Comparison of ENCODE assay signal across 17 mouse cellular contexts in the genomic region with DNA sequence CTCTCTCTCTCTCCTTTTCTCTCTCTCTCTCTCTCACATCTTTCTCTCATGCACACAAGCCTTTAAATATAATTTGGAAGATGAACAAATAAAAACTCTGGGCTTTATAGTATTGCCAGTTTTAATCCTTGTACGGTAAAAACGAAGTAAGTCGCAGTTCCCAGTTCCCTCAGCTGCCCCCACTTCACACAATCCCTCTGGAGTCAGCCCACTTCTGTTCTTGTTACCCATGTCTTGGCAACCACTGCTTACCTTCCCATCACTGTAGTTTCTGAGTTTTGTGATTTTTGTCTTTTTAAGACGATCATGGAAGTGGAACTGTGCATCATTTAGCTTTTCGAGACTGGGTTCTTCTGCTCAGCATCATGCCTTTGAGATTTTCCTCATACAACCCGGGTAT.
"Had no signal": no experiment of that assay in that cellular context is flagged by ENCODE, and none has a peak within 500 bp of the region (broad histone marks: within the 10 kb centered on the region; RNA-seq: fewer than 3 reads in every experiment).

No protein-coding gene starts in this region.

- ATAC-seq: hindbrain, postnatal 0 days; intestine, embryonic 16.5 days; liver, embryonic 12.5 days had no signal

- DNase-seq: gastrocnemius, postnatal 14 days; gastrocnemius, postnatal 36 days; heart, adult 11 months; heart, adult 2 months; heart, postnatal 14 days; heart, postnatal 36 days; kidney, adult 11 months; kidney, adult 2 months; kidney, adult 9 months; kidney, postnatal 14 days; kidney, postnatal 36 days; layer of hippocampus, adult 9-11 months; layer of hippocampus, postnatal 36 days; left cerebral cortex, postnatal 4 days had no signal
